Mouse (Mus musculus) liver, postnatal 0 days (tissue): ENCODE measurements around the gene Olfr288.

Experiments used
- CTCF ChIP-seq: sonication (generic); IDR thresholded peaks from 2 replicates; pipeline ENCODE4 v1.5.1; 2016; ENCODE audit warnings: antibody characterized with exemption, low read depth
- EP300 ChIP-seq: IDR thresholded peaks from 2 replicates; pipeline ENCODE4 v1.6.1; 2016; ENCODE audit warnings: antibody characterized with exemption, low read depth, mild to moderate bottlenecking

- TF ChIP-seq CTCF, result no peak
- TF ChIP-seq EP300, result no peak
Observed at GRCm38 (mm10) chr15:98154146-98154545, 41.2 kb downstream of the Olfr288 start.
